Mouse (Mus musculus) urinary bladder, adult 2 months (tissue): ENCODE measurements around the gene Apoc4. TPM values are rescaled to one million over a fixed set of nuclear protein-coding genes. Genes with fewer than 3 reads are reported as not detected.
A peak's percentile ranks its signal among the peaks of the same experiment; 100 is the strongest.

Source experiments
- DNase-seq: peaks from one replicate; pipeline ENCODE4 v3.0.0; 2022; ENCODE audit warnings: low spot score
- polyA plus RNA-seq: library from polyadenylated mRNA; depleted of rRNA; stranded (reverse); fragments of >200 nt; gene quantifications from 2 replicates; pipeline ENCODE4 v1.2.3, GENCODE M21; 2012; rRNA removed

Gene Apoc4
- polyA plus RNA-seq: 0.19 and 0.28 TPM in 2 replicates

DNA sequence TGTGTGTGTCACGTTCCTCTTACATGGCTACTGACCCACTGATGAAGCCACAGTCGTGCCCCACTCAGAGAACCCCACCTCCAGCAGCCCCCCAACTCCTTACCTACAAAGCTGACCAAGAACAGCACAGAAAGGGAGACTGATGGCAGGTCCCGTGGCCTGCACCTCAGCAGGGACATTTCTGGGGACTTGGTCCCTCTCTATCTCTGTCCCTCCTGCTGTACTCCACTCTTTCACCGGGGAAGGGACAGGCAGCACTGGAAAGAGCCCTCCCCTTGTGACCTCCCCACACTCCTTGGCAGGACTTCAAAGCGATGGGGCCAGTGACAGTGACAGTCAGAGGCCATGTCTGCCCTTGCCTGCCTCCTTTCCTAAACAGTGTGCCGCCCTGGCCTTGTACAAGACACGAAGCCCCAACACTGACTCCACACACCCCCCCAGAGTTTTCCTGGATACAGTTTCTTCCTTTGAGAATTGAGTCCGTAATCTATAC is at the start of gene Apoc4, which contains the start of gene Gm44805:
Gene Apoc4 (minus strand): TSS at position 278 of the 493 bp plus-strand sequence.
Gene Gm44805 (minus strand): TSS at position 222 of the 493 bp plus-strand sequence.
- DNase-seq: no peak

DNA sequence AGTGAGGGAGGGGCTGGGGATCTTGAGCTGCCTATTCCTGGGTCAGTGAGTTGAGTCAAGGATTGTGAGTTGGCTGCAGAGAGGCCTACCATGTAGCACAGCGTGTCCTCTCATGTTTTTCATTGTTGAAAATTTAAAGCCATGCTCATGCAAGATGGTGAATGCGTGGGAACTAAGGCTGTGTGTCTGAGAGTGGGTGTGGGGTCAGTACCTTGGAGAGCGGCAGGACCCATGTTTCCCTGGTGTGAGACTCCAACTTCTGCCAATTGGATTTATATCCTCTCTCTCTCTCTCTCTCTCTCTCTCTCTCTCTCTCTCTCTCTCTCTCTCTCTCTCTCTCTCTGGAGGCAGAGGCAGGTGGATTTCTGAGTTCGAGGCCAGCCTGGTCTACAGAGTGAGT is 45.3 kb upstream of the Apoc4 start:
- no peak for DNase-seq

DNA sequence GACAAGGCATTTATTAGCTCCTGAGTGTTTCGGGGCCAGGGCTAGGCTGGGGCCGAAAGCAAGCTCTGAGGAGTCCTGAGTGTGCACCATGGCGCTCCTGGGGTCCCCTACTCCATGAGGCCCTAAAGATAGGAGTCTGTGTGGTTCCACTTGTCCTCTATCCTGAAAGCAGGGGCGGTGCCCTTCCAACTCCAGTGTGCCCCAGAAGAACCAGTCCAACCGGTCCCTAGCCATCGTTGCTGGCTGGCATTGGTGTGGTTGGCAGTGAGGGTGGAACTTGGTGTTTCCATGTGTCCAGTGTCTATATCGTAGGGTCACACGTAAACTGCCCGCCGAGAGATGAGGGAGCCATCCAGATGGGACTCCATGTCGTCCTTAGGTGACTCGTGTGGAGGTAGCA is 42.9 kb upstream of the Apoc4 start:
- no peak for DNase-seq

DNA sequence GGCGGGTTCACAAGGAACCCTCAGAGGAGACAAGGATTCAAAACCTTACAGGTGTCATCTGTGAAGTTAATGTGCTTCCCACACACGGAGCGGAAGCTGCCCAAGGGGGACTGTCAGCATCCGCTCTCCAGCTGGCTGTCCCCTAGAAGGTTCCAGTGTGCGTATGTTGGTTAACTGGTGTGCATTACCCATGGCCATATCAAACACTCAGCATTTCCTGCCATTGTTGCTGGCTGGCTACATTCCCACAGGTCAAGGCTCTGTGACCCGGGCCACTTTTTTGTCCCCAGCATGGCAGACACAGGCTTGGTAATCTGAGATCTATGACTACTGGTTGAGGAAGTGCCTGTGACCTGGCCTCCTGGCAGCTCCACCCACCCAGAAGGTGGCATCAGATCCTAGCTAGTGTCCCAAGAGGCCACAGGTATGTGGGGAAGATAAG is 41.5 kb upstream of the Apoc4 start:
- DNase-seq: no peak

DNA sequence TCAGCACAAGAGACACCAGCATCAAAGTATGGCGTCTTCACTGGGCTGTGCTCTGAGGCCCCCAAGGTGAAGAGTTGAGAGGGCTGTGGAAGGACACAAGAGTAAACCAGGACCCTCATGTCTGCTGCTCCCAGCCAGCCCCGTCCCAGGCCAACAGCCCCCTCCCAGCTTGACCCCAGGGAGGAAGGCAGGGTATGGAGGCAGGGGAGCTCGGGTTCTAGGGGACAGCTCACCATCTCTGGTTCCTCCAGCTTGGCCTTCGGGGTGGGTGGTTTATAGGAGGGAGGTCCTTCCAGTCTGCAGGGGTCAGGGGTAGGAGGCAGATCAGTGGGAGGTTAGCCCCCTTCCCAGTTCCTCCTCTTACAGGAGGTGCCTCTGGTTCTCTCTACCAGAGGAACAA is 37.9 kb upstream of the Apoc4 start:
- no peak for DNase-seq

DNA sequence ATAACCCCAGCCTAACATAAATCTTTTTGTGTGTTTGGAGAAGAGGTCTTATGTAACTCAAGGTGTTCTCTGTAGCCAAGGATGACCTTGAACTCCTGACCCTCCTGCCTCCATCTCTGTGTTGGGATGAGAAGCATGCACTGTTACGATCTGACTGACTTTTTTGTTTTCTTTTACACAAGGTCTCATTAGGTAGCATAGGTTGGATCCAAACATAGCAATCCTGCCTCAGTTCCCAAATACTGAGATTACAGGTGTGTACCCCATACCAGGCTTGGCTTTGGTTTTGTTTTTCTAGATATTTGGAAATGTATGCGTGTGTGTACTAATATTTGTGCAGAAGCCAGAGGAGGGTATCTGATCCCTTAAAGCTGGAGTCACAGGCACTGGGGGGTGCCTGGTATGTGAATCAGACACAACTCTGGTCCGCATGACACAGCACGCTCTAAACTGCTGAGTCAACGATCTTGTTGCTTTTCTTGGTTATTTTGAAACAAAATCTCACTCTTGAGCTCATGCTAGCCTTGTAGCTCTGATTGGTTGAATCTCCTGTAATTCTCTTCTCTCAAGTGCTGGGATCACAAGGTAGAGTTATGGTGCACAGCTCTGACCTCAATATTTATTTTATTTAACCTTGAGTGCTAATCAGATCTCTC is 37.1 kb upstream of the Apoc4 start:
- DNase-seq: no peak

DNA sequence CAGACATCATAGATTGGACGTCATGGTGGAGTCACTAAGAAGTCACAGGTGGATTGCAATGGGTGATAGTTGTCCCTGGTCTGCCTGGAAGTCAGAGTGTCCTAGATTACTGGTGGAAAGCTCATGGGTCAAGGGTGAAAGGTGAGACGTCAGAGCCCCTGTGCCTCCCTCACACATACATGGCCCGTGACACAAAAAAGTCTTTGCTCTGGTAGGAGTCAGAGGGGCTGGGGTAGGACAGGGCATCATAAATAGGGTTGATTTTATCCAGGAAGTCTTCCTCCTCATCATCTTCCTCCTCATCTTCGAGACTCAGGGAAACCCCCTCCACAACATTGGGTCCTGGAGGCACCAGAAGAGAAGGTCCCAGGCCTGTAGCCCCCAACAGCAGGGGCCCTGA is 36.1 kb upstream of the Apoc4 start:
- no peak for DNase-seq

DNA sequence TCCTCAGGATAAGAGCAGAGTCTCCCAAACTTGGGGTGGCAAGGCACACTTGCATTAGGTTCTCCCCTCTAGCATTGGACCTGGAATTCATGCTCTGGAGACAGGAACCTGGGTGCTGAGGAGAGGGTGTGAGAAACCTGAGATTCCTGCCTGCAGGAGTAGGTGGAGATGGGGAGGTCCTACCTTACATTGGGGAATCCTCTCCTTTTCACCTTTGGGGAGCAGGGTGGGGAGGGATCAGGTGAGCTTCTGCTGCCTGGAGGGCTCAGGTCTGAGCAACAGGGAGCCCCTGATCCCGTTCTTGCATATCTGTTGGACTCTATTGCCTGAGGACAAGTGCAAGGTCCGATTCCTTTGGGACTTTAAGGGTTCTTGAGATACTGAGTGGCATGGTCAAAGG is 35.5 kb upstream of the Apoc4 start:
- DNase-seq: no peak

DNA sequence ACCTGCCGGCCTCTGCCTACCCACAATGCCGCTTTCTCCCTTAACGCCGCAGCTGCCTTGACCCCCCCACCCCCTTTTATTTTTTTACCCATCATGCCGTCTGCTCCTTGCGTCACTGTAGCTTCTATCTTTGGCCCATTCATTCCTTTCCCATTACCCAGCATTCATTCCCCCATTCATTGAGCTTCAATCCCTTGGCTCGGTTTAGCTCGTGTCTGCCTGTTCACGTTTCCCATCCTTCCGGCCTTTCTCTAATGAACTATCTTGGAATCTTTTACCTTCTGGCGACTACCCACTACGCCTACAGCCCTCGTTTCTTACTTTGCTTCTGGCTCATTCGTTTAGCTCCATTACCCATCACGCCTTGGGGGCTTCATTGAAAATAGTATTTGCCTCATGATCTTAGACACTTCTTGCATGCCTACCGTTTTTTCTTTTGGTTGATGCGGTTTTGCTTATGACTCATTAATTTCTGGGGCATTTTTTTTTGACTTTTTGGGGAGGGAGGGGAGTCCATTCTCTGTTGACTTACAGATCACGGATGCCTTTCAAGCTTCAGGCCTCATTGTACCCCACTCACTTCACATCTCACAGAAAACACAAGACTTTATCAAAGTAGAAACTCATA is 34.9 kb upstream of the Apoc4 start:
- DNase-seq: no peak

DNA sequence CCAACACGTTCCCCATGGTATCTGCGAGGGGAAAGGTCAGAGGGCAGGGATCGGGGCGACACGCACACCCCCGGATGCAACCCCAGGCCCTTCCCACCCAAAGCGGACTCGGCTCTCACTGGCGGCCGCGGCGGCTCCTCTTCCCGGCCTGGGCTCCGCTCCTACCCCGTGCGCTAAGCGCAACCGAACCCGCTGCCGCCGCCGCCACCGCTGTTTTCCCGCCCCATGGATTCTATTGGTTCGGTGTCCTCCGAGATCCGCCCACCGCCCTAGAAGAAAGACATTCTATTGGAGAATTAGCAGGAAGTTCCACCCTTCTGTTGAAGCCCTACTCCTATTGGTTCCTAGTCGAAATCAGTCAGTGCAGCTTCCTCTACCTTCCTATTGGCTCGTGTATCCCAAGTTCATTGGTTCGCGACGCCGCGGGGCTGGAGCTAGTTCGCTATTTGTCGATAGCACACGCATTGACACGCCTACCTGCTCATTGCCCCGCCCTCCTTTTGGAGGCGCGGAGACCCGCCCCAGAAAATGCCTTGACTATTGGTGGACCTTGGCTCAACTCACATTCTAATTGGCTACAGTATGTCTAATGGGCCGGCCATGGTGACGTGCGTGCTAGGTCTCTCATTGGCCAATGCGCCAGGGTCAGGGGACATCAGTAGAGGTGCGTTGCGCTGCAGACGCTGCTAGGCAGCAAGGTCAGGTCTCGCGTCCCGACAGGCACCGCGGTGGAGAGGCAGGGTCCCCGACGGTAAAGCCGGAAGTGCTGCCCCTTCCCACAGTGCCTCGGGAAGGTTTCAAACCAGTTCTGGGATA is 34.2 kb upstream of the Apoc4 start, which contains the start of gene Tomm40:
Gene Tomm40 (minus strand): TSS at position 200 of the 816 bp plus-strand sequence.
- DNase-seq: peak; percentile 86

DNA sequence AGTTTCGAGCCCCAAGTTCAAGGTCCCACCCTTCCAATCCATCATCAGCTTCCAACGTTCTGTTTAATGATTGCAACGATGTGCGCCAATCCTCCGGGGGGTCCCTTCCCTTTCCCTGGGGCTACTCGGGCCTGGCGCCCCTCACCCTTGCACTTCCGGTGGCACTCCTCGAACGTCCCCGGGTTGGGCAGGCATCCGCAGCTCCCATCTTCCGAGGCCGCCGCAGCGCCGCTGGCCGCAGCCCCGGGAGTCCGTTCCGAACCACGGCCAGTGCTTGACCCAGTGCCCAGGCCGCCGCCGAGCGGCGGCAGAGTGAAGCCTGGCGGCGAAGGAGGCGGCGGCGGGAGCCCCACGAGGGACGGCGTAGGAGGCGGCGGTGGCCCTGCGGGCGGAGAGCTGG is 33.6 kb upstream of the Apoc4 start:
- DNase-seq: no peak

DNA sequence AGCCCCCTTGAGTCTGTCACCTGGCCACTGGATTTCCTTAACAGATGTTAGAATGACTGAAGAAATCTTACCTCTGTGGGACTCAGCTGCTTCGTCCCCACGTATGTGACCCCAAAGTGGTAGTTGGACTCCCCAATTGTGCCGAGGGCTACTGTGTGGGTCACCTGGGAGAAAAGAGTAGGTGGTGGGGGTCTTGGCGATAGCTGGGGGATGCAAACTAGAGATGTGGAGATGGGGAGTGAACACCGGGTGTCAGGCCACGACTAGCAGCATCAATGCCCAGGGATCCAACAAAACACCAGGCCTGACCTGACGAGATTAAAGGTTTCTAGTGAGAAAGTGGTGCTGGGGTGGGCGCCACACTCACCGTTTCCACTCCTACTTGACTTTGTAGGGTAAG is 32.3 kb upstream of the Apoc4 start:
- DNase-seq: no peak

DNA sequence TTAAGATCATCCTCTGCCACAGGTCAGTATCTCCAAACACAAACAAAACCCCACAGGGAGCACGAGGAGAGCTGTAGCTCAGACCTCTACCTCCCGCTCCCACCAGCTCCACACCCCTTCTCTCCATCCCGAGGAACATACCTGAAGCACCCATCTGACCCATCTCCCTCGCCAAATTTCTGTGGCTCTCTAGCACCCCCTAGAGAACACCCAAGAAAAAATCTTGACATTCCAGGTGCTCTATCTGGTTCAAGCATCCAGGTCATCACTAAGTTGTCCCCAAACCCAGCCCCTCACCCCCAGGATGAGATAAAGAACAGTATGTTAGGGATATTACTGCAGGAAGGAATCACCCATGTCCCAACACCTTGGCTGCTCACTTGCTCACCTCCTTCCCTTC is 31.9 kb upstream of the Apoc4 start:
- DNase-seq: no peak

DNA sequence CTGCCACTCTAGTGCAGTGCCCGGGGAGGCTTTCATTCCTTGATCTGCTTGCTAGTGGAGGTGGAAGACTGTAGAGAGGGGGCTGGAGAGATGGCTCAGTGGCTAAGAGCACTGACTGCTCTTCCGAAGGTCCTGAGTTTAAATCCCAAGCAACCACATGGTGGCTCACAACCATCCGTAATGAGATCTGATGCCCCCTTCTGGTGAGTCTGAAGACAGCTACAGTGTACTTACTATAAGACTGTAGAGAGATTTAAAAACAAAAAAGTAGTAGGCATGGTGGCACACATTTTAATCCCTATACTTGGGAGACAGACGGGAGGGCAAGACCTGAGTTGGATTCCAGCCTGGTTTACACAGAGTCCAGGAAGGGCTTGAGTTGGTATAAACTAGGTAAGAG is 31.1 kb upstream of the Apoc4 start:
- DNase-seq: no peak

DNA sequence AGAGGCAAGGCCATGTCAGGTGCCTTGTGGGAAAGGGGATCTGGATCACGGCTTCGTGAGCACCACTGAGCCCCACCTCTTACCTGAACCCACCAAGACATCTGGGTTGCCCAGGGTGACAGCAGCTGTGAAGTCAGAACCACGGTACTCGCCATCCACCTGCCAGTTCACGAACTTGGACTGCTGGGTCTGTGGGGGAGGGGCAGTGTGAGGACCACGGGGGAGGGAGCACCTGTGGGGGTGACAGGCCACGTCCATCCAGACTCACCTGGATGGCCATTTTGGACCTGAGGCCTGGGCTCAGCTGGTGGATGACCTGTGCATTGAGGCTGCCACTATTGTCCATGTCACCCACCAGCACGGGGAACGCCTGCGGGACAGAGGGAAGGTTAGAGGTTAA is 29.4 kb upstream of the Apoc4 start:
- DNase-seq: no peak

DNA sequence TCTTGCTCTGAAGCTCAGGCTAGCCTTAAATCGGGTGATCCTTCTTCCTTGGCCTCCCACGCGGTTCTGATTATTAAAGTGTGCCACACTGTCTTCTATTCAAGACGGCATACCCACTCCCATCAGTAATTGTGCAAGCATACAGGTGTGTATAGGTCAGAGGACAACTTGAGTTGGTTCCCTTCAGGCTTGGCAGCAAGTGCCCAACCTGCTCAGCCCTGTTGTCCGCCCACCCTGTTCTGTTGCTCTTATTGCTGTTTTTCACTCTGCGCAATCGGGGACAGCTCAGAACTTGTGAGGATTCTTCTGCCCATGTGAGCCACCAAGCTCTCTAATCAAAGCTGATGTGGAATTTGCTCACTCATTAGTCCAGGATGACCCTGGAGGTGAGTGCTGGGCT is 24.0 kb upstream of the Apoc4 start:
- DNase-seq: no peak

DNA sequence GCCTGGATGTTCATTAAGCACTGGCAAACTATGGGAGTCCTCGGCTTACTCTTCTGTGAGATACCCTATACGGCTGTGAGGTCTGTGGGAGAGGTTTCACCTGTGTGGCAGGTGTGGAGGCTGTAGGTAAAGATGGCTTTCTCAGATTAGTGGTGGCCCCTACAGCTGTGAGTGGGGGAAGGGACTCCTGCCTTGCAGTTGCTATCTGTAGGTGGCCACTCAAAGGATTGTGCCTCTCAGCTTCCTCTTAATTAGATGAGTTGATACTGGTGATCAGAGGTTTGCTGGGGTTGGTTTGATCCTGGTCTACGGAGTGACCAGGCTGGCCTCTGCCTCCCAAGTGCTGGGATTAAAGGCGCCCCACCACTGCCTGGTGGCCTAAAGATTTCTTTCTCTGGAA is 23.2 kb upstream of the Apoc4 start:
- no peak for DNase-seq

DNA sequence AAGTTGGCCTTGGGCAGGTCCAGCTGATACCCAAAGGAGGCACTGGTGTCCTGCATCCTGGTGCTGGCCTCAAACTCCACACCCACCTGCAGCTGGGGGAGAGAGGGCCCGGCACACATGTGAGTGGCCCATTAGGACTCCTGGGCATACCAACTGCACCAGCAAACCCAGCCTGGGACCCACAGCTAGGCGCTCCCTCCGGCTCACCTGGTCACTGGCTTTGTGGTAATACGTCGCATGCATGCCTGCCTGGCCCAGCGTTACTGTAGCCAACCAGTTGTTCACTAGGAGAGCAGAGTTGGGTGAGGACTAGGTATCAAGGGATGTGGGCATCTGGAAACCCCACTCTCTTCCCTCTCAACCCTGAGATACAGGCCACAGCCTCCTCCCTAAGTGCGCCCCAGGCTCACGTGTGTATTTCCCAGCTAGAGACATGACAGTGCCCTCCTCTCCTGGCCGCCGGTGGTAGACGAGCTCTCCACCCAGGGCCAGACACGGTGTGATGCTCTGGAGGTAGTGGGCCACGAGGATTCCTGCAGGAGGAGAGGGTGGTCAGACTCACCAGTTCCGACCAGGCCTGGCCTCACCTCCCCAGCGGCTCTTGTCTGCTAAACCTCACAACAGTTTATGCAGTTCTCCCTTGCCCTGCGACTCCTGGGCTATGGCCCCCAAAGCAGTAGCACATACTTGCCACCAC is 21.7 kb upstream of the Apoc4 start:
- no peak for DNase-seq

DNA sequence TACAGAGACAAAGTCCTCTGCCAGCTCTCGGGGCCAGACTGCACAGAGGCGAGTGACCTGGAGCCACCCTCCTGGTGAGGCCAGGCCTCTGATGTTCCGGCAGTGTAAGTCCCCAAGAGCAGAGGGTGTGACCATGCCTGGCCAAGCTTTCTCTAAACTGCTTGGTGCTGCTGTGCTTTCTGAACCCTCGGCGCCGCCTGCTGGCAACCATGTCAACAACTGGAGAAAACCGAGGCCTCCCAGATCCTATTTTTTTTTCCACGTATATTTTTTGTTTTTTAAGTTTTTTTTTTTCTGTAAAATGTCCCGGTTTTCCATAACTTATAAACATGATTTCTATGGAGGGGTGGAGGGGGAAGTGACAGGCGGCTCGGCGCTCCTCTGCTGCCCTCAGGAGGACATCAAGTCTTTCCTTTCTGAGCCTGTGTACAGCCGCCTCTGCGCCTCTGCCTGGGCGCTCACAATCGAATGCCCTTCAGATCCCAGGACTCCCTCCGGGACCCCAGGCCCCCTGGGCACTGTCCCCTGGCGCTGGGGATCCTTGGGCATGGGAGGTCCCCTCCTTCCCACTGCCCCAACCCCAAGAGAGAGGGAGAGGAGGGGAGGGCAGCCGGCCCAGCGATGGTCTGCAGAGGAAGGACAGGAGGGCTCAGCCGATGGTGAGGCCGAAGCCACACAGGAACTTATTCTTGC is 19.9 kb upstream of the Apoc4 start:
- no peak for DNase-seq

DNA sequence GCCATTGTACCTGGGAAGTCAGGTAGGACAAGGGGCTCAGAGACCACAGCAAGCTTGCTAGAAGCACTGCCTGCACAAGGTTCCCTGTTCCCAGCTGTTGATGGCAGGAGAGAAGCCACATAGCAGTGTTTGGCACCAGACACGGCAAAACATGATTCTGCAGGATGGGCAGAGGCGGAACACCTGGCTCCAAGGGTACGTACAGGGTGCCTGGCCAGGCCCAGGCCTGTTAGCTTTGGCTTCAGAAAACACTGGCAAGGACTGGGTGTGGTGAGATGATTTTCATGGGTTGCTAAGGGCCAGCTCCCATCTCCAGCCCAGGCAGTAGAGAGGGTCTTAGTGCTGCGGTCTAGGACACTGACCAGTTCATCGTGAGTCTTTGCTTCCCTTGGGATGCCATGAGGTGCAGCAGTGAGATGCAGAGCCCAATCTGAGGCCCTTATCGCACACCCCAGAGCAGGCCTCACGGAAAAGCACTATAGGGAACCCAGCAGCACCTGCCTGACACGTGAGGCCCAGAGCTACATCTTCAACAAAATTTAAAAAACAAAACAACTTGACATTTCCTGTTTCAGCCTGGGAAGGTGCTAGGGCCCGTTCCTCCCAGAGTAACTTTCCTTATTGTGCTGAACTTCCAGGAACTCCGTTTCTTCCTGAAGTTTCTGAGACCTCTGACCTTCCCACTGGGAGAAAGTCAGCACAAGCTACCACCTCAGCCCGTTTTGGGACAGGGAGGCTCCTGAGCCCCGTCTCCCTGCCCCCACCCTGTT is 19.2 kb upstream of the Apoc4 start:
- DNase-seq: no peak

DNA sequence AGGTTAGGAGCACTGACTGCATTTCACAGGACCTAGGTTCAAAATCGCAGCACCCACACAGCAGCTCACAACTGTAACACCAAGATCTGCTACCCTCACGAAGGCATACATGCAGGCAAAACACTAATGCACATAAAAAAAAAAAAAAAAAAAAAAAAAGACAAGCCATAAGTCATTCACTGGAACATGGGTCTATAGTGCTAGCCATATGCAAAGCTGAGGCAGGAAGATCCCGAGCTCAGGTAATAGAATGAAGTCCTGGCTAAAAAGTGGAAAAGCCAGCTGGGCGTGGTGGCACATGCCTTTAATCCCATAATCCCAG is 18.5 kb upstream of the Apoc4 start:
- no peak for DNase-seq
